Mouse (Mus musculus): ENCODE results near the gene Krtap5-3.
"Not testable (repeated sequence)": the region's sequence is repeated elsewhere in the genome, so short reads cannot be mapped to it uniquely, and the experiment has no call there.

The Krtap5-3 gene

DNA sequence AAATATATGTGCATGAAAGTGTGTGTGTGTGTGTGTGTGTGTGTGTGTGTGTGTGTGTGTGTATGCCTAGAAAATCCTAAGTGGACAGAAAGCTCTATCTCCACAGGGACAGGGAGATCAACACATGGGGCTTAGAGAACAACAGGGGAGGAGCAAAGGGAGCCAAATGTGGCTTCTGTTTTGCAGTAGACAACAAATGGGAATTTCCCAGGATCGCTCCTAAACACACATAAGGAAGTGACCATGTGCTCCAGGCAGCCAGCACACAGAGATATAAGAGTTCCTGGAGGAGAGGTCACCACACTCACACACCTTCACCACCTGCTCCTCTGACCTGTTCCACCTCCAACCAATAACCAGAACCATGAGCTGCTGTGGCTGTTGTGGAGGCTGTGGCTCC lies at the start of gene Krtap5-3:
Gene Krtap5-3, plus strand, starts transcription at position 301 of the 400 bp plus-strand sequence.
- DNase-seq = no peak

DNA sequence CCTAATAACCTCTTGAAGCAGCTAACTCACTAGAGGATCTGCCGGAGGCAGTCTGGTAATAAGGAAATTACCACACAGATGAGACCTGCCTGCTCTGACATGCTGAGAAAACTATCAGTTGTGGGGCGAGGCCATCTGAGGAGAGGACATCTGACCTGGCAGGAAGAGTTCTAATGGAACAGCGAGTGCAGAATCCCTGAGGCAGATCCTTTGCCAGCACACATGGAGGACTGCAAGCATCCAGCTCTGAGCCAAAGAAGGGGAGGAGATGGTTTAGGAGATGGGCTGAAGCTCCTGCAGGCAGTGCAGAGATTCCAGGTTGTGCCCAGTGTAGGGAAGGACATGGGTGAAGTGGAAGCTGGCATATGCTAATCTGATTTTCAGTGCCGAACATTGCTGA lies 49.0 kb upstream of the Krtap5-3 start:
- peak; percentile 64 for DNase-seq

GRCm38 (mm10) chr7:142155308-142155707 lies 45.9 kb upstream of the Krtap5-3 start:
- DNase-seq = peak; percentile 35

- DNase-seq = peak; percentile 17
Observed at GRCm38 (mm10) chr7:142157013-142157412, 44.2 kb upstream of the Krtap5-3 start, which contains the start of gene Gm29735. TSS of gene Gm29735 (minus strand) at chr7:142157113.

- DNase-seq = no peak
Observed at GRCm38 (mm10) chr7:142159366-142159765, 41.8 kb upstream of the Krtap5-3 start.

GRCm38 (mm10) chr7:142165639-142166038 lies 35.5 kb upstream of the Krtap5-3 start, which contains the start of gene Gm4553:
TSS of gene Gm4553 (minus strand) at chr7:142165739.
- DNase-seq = not testable (repeated sequence)

GRCm38 (mm10) chr7:142169836-142170235 lies 31.3 kb upstream of the Krtap5-3 start:
- DNase-seq = no peak

- DNase-seq = not testable (repeated sequence)
Observed at GRCm38 (mm10) chr7:142175905-142176304, 25.3 kb upstream of the Krtap5-3 start, which contains the start of gene Krtap5-2. TSS of gene Krtap5-2 (minus strand) at chr7:142176005.

- no peak for DNase-seq
Observed at GRCm38 (mm10) chr7:142178685-142179084, 22.5 kb upstream of the Krtap5-3 start.

DNA sequence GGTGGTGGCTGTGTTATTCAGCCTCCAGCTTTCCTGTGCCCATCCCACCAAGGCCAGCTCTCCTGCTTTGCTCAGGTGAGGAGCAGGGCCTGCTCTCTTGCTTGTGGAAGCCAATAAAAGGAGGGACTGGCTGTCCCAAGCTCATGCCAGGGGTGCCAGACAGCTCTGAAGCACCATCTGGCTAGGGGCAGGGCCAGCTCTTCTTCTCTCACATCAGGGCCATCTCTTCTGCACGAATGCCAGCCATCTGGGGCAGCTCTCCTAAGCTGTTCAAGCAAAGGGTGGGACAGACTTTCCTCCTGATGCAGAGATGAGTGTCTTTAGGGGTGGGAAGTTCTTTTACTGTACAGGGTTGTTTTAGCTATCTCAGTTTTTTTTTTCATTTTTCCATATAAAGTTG lies 20.1 kb upstream of the Krtap5-3 start:
- no peak for DNase-seq

GRCm38 (mm10) chr7:142188156-142188555 lies 13.0 kb upstream of the Krtap5-3 start:
- DNase-seq = no peak

DNA sequence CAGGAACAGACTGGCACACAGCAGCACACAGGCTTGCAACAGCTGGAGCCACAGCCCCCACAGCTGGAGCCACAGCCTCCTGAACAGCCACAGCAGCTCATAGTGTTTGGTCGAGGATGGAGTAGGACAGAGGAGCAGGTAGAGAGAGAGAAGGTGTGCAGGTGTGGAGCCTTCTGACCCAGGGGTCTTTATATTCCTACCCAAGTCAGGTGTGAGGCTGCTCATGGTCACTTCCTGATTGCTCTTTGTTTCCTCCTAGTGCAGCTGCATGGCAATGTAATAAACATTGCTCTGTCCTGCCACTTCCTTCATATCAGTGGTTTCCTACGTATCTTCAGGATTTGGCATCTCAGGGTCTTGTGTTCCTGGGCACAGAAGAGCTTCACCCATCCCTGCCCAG lies 10.9 kb upstream of the Krtap5-3 start, which contains the start of gene Gm10153:
Gene Gm10153, minus strand, starts transcription at position 101 of the 400 bp plus-strand sequence.
- no peak for DNase-seq

DNA sequence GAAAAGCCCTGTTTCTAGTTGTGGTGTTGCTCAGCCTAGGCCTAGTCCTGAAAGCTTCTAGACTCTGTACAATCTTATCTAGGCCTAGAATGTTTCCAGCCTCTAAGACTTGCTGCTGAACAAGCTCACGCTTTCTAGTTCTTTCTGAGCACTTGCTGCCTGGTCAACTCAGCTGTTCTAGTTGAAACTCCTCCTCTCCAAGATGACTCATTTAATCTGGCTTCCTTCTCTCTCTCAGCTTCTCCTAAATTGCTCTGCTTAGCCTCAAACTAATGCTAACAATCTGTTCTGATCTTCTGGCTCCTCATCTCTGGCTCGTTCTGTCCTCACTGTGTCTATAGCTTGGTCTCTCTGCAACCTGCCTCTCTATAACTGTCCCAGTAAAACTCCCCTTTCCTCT lies 2.4 kb upstream of the Krtap5-3 start:
- no peak for DNase-seq

GRCm38 (mm10) chr7:142205488-142205887 lies 4.3 kb downstream of the Krtap5-3 start:
- no peak for DNase-seq

DNA sequence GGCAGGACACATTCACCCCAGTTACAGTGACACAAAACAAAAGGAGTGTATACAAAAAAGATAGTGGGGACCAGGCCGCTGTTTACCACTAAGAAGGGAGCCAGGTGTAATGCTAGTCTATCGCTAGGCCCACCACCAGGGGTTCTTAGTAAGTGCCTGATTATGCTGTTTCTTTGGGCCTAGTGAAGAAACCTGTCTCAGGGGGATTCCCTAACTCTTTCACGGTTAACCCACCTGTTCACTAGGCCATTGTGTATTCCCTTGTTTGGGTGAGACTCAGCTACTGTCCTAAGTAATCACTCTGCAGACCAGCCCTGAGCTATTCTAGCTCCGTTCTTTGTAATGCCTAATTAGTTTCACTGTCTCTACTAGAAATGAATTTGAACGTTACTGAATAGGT lies 5.7 kb downstream of the Krtap5-3 start:
- DNase-seq = not testable (repeated sequence)

DNA sequence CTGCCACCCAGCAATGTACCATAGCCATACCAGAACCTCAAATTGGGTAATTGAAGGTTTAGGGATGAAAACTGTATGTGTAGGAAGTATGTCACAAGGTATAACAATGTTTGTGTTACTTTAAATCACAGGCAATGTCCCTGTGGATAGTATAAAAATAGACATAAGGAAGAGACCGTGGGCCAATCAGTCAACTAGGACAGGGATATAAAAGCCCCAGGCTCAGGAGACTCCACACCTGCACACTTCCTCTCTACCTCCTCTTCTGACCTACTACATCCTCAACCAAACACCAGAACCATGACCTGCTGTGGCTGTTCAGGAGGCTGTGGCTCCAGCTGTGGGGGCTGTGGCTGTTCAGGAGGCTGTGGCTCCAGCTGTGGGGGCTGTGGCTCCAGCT lies 10.4 kb downstream of the Krtap5-3 start, which contains the start of gene Gm7579:
Gene Gm7579, plus strand, starts transcription at position 301 of the 400 bp plus-strand sequence.
- DNase-seq = peak; percentile 56

DNA sequence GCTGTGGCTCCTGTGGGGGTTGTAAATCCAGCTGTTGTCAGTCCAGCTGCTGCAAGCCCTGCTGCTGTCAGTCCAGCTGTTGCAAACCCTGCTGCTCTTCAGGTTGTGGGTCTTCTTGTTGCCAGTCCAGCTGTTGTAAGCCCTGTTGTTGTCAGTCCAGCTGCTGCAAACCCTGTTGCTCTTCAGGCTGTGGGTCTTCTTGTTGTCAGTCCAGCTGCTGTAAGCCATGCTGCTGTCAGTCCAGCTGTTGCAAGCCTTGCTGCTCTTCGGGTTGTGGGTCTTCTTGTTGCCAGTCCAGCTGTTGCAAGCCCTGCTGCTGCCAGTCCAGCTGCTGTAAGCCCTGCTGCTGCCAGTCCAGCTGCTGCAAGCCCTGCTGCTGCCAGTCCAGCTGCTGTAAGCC lies 11.0 kb downstream of the Krtap5-3 start:
- DNase-seq = peak; percentile 72

GRCm38 (mm10) chr7:142224518-142224917 lies 23.4 kb downstream of the Krtap5-3 start:
- DNase-seq = no peak

GRCm38 (mm10) chr7:142229871-142230270 lies 28.7 kb downstream of the Krtap5-3 start, which contains the start of gene Krtap5-5:
TSS of gene Krtap5-5 (minus strand) at chr7:142229971.
- not testable (repeated sequence) for DNase-seq

- DNase-seq = no peak
Observed at GRCm38 (mm10) chr7:142231540-142231939, 30.4 kb downstream of the Krtap5-3 start.

DNA sequence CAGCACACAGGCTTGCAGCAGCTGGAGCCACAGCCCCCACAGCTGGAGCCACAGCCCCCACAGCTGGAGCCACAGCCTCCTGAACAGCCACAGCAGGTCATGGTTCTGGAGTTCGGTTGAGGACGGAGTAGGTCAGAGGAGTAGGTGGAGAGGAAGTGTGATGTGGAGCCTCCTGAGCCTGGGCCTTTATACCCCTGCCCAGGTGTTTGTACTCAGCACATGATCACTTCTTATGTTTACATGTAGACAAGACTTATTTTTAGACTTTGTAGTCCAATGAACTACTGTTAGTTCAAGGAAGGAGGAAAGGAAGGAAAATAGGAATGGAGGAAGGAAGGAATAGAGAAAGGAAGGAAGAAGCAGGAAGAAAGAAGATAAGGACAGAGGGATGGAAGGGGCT lies 39.8 kb downstream of the Krtap5-3 start, which contains the start of gene Gm40460:
Gene Gm40460, minus strand, starts transcription at position 101 of the 400 bp plus-strand sequence.
- no peak for DNase-seq

DNA sequence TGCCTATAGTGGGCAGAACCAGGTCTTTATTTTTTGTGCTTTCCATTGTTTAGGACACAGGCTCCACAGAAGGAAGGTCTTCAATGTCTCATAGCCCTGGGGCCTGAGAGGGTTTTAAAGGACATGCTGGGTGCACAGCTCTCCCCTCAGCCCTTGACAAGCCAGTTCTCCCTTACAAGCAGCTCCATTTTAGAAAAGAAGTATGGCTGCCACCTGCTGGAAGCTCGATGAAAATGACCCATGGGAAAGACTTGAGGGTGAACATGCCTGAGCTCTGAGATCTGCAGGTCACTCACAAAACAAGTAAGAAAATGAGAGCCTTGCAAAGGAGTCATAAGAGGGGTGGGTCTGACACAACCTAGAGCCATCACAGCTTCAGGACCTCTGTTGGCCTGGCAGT lies 48.7 kb downstream of the Krtap5-3 start:
- DNase-seq = no peak
